Mouse (Mus musculus) hindbrain, embryonic 16.5 days (tissue): ENCODE results near the gene Elp1. TPM values are rescaled to one million over a fixed set of nuclear protein-coding genes. Genes with fewer than 3 reads are reported as not detected.

Experiments
- ATAC-seq: fragments of 200-750 bp; cut with Nextera tagmentation; 2 replicates; pipeline ENCODE4 v1.8.0; 2017; ENCODE audit warnings: moderate TSS enrichment, moderate library complexity
- H3K27ac ChIP-seq: fragments of 300-500 bp; sonication (generic); 2 replicates; pipeline ENCODE4 v1.5.1; 2014; ENCODE audit warnings: low read depth, mild to moderate bottlenecking, control low read depth, low read length, moderate library complexity
- H3K27me3 ChIP-seq: fragments of 300-500 bp; sonication (generic); replicated peaks from 2 replicates; pipeline ENCODE4 v1.6.1; 2014; ENCODE audit warnings: low read length; ENCODE audit not compliant: control insufficient read depth, insufficient read depth
- H3K36me3 ChIP-seq: fragments of 300-500 bp; sonication (generic); 2 replicates; pipeline ENCODE4 v1.6.1; 2014; ENCODE audit warnings: mild to moderate bottlenecking, low read length, moderate library complexity, mixed read lengths; ENCODE audit not compliant: control insufficient read depth, insufficient read depth
- H3K4me1 ChIP-seq: fragments of 300-500 bp; sonication (generic); 2 replicates; pipeline ENCODE4 v1.6.1; 2014; ENCODE audit warnings: low read depth, low read length; ENCODE audit not compliant: control insufficient read depth, insufficient read depth
- H3K4me2 ChIP-seq: fragments of 300-500 bp; sonication (generic); 2 replicates; pipeline ENCODE4 v1.6.1; 2014; ENCODE audit warnings: mild to moderate bottlenecking, low read length, control low read depth, moderate library complexity
- H3K4me3 ChIP-seq: fragments of 300-500 bp; sonication (generic); 2 replicates; pipeline ENCODE4 v1.5.1; 2014; ENCODE audit warnings: mild to moderate bottlenecking, low read length, control low read depth, moderate library complexity
- H3K9ac ChIP-seq: fragments of 300-500 bp; sonication (generic); 2 replicates; pipeline ENCODE4 v1.6.1; 2014; ENCODE audit warnings: low read depth, mild to moderate bottlenecking, control low read depth, low read length, moderate library complexity
- H3K9me3 ChIP-seq: fragments of 300-500 bp; sonication (generic); 2 replicates; pipeline ENCODE4 v1.6.1; 2014; ENCODE audit warnings: mild to moderate bottlenecking, low read length, moderate library complexity; ENCODE audit not compliant: control insufficient read depth
- WGBS: fragments of 180-500 bp; shearing (Covaris S2); extraction: QIAGEN DNeasy Blood & Tissue Kit; methylation state at CpG from one replicate; pipeline ENCODE4 v1.1.7; 2014; 5-methylcytosine and 5-hydroxymethylcytosine counted together
- polyA plus RNA-seq: library from polyadenylated mRNA; unstranded; fragments of >200 nt; fragmentation: Nextera tagmentation; extraction: Ambion mirVana; gene quantifications from 2 replicates; pipeline ENCODE4 v1.2.1, GENCODE M21; 2015

Gene Elp1
- polyA plus RNA-seq, 1 experiment from 2014 or later: 56.8 TPM

DNA sequence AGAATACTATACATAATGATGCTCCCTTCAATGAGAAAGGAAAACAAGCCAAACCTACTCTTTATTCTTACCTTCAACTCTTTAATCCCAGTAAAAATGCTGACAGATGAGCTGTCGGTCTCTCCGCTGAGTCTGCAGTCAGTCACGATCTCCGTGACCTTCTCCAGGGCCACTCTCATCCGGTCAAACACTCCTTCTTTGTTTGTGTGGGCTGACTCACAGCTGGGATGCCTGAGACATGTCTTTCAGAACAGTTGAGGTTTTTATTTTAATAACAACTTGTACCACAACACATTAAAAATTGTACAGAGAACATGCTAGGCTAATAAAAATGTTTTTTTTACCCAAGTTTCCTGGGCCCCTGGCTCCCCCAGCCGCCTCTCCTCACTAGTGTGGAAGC, 35.5 kb upstream of the Elp1 start:
- Histone ChIP-seq H3K4me1 (no peaks in the 10 kb centered on the region), H3K4me2 (no peak overlapping the region), H3K9ac (no peak overlapping the region), H3K36me3 (peaks cover 29% of the 10 kb centered on the region), H3K4me3 (no peak overlapping the region), H3K9me3 (no peaks in the 10 kb centered on the region), H3K27me3 (no peaks in the 10 kb centered on the region), H3K27ac (no peak overlapping the region)
- 88% methylated on average over 6 of the region's 6 CpGs for WGBS
- ATAC-seq: no peak

DNA sequence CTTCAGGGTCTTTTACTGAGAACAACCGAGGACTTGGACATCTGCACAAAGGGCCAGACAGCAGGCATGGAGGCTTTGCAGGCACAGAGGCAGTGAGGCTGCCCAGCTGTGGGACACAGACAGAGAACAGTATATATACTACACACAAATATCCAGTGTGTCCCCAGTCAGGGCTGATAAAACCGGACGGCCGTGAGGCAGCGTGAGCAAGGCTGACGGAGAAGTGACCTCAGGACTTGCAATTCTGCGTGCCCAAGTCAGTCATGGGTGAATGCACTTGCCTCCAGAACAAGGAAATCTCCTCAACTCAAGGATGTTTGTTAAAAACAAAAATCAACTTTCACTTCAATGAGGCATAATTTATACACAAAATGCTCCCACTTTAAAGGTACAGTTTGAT, 29.9 kb upstream of the Elp1 start:
- 86% methylated on average over 7 of the region's 7 CpGs for WGBS
- peaks cover 34% of the 10 kb centered on the region for H3K36me3 ChIP-seq
- H3K4me1 ChIP-seq: no peaks in the 10 kb centered on the region
- no peak overlapping the region for H3K9ac ChIP-seq
- H3K4me3 ChIP-seq: no peak overlapping the region
- H3K27me3 ChIP-seq: no peaks in the 10 kb centered on the region
- H3K4me2 ChIP-seq: no peak overlapping the region
- H3K9me3 ChIP-seq: no peaks in the 10 kb centered on the region
- no peak overlapping the region for H3K27ac ChIP-seq
- ATAC-seq: no peak

DNA sequence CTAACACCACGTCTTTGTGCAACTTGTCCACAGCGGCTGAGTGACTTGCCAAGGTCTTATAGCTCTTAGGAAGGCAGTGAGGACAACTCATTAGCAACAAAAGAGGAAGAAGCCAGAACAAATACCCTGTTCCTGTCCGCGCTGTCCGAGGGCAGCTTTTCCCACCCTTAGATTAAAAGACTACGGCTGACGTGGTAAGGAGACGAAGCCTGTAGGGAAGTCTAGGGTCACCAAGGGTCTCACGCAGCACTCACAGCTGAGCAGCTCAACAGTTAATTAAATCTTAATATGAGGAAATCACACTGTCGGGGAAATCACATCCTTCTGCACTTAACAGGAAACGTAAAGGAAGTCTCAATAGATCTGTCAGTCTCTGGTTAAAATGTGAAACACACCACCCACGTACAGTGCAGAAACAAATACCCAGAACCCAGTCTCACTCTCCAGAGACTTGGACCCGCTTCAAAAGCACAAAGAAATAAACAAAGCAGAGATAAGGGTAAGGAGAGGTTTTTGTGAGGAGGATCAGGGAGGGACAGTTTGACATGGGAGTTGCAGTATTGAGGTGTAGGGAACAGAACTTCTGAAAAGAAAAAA, 29.0 kb upstream of the Elp1 start:
- no peak overlapping the region for H3K9ac ChIP-seq
- peaks cover 34% of the 10 kb centered on the region for H3K36me3 ChIP-seq
- no peaks in the 10 kb centered on the region for H3K4me1 ChIP-seq
- no peaks in the 10 kb centered on the region for H3K9me3 ChIP-seq
- no peak overlapping the region for H3K4me2 ChIP-seq
- peak; percentile 30; the same call in 1 of the 2 replicates for ATAC-seq
- no peak overlapping the region for H3K4me3 ChIP-seq
- no peaks in the 10 kb centered on the region for H3K27me3 ChIP-seq
- no peak overlapping the region for H3K27ac ChIP-seq
- WGBS: 69% methylated on average over 13 of the region's 13 CpGs

DNA sequence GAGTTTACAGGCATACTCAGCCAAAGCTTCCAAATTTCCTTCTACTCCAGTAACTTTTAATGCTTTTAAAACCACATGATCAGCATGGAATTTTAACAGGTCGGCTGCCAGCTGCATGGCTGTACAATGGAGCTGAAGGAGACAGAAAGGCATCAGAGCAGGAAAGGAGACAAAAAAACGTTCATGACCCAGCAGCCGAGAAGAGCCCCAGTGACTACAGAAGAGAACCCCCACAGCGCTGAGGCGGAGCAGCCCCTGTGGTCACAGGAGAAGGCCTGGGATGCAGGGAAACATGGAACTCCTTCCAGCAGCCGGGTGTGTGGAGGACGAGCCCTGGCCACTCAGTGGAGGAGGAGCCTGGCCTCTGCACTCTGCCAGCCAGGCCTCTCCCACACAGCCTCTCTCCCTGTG, 27.4 kb upstream of the Elp1 start:
- Histone ChIP-seq H3K4me3 (no peak overlapping the region), H3K27me3 (no peaks in the 10 kb centered on the region), H3K4me1 (no peaks in the 10 kb centered on the region), H3K27ac (no peak overlapping the region), H3K4me2 (no peak overlapping the region), H3K9ac (no peak overlapping the region), H3K36me3 (peaks cover 27% of the 10 kb centered on the region), H3K9me3 (no peaks in the 10 kb centered on the region)
- ATAC-seq: peak; percentile 80
- 41% methylated on average over 7 of the region's 7 CpGs for WGBS

DNA sequence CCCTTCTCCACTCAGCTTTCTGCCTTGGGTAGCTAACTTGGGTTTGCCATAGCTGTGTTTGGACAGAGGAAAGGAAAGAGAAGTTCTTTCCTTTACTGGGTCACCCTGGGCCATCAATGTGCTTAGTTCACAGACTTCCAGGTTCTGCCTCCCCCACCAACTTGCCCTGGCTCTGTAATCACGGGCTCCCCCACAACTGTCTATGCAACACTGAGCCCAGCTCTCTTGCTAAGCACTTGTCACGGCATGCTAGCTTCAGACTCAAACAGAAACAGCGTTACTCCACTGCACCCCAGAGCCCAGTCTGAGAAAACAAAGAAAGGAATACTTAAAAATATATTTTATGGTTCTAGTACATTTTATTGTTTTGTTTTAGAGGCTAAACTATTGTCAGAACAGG, 26.8 kb upstream of the Elp1 start:
- H3K9me3 ChIP-seq: no peaks in the 10 kb centered on the region
- H3K9ac ChIP-seq: no peak overlapping the region
- ATAC-seq: no peak
- no peaks in the 10 kb centered on the region for H3K27me3 ChIP-seq
- no peaks in the 10 kb centered on the region for H3K4me1 ChIP-seq
- 71% methylated on average over 3 of the region's 3 CpGs for WGBS
- peaks cover 24% of the 10 kb centered on the region for H3K36me3 ChIP-seq
- no peak overlapping the region for H3K4me2 ChIP-seq
- no peak overlapping the region for H3K27ac ChIP-seq
- no peak overlapping the region for H3K4me3 ChIP-seq

DNA sequence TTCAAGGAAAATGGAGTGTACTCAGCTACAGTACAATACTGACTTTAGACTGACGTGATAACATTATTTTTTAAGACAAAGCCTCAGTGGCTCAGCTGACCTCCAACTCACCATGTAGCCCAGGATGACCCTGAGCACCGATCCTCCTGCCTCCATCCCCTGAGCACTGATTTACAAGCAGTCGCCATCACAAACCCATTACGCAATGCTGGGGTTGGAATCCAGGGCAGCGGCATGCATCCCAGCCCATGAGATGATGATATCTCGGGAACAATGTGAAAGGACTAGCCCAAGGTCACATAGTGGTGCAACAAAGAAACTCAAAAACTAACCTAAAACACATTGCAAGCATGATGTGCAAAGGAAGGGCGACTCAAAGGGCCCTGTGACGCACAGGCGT, 22.1 kb upstream of the Elp1 start:
- Histone ChIP-seq H3K4me1 (no peaks in the 10 kb centered on the region), H3K9ac (no peak overlapping the region), H3K4me3 (no peak overlapping the region), H3K4me2 (no peak overlapping the region), H3K27me3 (no peaks in the 10 kb centered on the region), H3K36me3 (peaks cover 12% of the 10 kb centered on the region), H3K27ac (no peak overlapping the region), H3K9me3 (no peaks in the 10 kb centered on the region)
- 88% methylated on average over 9 of the region's 9 CpGs for WGBS
- ATAC-seq: no peak

DNA sequence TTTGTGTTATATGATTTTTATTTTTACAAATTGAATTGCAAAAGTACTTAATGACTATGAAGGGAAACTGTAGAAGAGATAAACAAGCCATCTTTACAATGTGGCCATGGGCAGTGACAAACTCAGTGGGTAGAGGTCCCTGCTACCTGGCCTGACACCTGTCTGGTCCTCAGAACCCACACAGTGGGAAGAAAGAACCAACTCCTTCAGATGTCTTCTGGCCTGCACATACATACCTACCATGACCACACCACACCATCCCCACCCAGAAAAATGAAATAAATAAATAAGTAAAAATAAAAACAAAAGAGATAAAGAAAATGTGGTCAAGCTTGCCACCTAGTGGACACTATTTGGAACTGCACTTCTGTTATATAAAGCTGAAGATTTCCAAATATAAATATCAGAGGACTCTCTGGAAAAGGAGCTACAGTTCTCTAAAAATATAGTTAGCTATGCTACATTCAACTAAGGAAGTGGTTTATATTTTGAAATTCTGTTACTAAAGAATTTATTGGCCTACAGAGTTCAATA, 18.0 kb upstream of the Elp1 start:
- Histone ChIP-seq H3K9ac (no peak overlapping the region), H3K4me1 (no peaks in the 10 kb centered on the region), H3K27me3 (no peaks in the 10 kb centered on the region), H3K27ac (no peak overlapping the region), H3K4me3 (no peak overlapping the region), H3K9me3 (no peaks in the 10 kb centered on the region), H3K36me3 (peaks cover 6% of the 10 kb centered on the region; the same call in 1 of the 2 replicates), H3K4me2 (no peak overlapping the region)
- ATAC-seq: no peak

DNA sequence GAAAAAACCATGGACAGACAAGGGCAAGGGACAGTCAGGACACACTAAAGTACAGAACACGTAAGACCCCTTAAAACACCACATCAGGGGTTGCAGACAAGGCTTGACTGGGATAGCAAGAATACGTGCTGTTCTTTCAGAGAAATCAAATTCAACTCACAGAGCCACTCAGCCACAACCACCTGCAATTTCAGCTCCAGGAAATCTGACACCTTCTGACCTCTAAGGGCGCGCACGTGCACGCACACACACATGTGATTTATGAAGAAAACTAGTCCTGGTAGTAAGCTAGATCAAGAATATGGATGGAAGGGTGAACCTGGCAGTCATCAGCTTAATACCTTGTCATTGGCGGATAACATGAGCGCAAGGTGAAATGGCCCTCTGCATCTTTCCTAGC, 13.0 kb upstream of the Elp1 start:
- H3K27me3 ChIP-seq: no peaks in the 10 kb centered on the region
- H3K4me3 ChIP-seq: no peak overlapping the region
- H3K4me2 ChIP-seq: no peak overlapping the region
- ATAC-seq: no peak
- WGBS: 88% methylated on average over 8 of the region's 8 CpGs
- H3K9me3 ChIP-seq: no peaks in the 10 kb centered on the region
- H3K4me1 ChIP-seq: no peaks in the 10 kb centered on the region
- peaks cover 17% of the 10 kb centered on the region for H3K36me3 ChIP-seq
- no peak overlapping the region for H3K27ac ChIP-seq
- no peak overlapping the region for H3K9ac ChIP-seq

DNA sequence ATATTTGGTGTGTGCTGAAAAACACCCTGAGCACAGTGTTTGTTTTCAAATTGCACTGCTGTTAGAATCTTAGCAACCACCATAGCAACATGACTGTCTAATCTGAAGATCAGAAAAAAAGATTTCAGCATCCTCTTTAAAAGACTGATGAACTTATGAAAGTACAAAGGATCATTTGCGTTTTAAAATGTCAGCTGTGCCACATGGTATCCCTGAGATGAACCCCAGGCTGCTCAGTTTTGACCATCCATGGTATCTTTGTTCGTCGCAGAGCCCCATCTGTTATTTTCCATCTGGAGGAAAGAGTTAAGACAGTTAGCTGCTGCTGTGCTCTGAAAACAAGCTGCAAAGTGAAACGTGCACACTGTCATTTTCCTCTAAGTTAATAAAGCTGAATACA, 10.0 kb upstream of the Elp1 start:
- Histone ChIP-seq H3K27me3 (no peaks in the 10 kb centered on the region), H3K36me3 (peaks cover 18% of the 10 kb centered on the region), H3K4me2 (no peak overlapping the region), H3K9ac (no peak overlapping the region), H3K27ac (no peak overlapping the region), H3K4me1 (no peaks in the 10 kb centered on the region), H3K4me3 (no peak overlapping the region), H3K9me3 (no peaks in the 10 kb centered on the region)
- ATAC-seq: no peak
- 81% methylated on average over 4 of the region's 4 CpGs for WGBS

DNA sequence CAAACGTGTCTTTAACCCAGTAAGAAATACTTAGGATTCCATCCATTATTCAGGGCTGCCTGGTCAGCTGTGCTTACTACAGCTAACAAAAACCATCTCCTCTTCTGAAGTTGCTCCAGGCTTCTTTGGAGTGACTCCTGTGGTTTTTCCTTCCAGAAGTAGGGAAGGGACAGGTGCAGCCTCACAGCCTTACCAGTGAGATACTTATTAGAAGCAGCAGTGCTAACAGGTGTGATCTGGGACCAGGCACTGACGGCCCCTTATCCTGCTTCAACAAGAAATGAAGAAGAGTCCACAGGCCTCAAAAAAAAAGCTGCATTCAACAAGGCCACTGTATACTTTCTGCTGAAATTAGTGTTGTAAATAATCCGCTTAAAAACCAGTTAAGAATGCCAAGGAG, 9.5 kb upstream of the Elp1 start:
- no peak for ATAC-seq
- H3K4me2 ChIP-seq: no peak overlapping the region

More for the DNA sequence above, 9.5 kb upstream of the Elp1 start:
- 65% methylated on average over 3 of the region's 3 CpGs for WGBS
- Histone ChIP-seq H3K27me3 (no peaks in the 10 kb centered on the region), H3K9ac (no peak overlapping the region), H3K36me3 (peaks cover 20% of the 10 kb centered on the region), H3K27ac (no peak overlapping the region), H3K9me3 (no peaks in the 10 kb centered on the region), H3K4me3 (no peak overlapping the region), H3K4me1 (no peaks in the 10 kb centered on the region)
